Comparison of ENCODE assay signal across 14 mouse cellular contexts in genomic region chr11:97429615-97430014, GRCm38 (mm10). TPM values are rescaled to one million over a fixed set of nuclear protein-coding genes. Genes with fewer than 3 reads are reported as not detected.
DNase-seq lines count a peak whose midpoint lies in the region; ATAC-seq and TF ChIP-seq lines count a peak whose summit lies in the region.
"Had no signal": no experiment of that assay in that cellular context is flagged by ENCODE, and none has a peak within 500 bp of the region (broad histone marks: within the 10 kb centered on the region; RNA-seq: fewer than 3 reads in every experiment).

No protein-coding gene starts in this region.

- H3K9ac ChIP-seq in heart, embryonic 13.5 days = no peak overlapping the region
- H3K9ac ChIP-seq in liver, embryonic 12.5 days = peak overlapping the region; percentile 54
- no peak overlapping the region for H3K9ac ChIP-seq in kidney, embryonic 14.5 days (ENCODE audit: low read depth, low read length)
- H3K9ac ChIP-seq: hindbrain, embryonic 15.5 days; lung, embryonic 14.5 days had no signal

- no peak for TF ChIP-seq CTCF in G1E (IDR thresholded peaks at IDR 0.05; ENCODE audit: low read depth, low read length)

- DNase-seq in heart, adult 11 months = peak; percentile 95
- no peak for DNase-seq in heart, adult 9 months (ENCODE audit: low spot score in 2 of 2)
- DNase-seq in G1E (ENCODE audit: low spot score) = no peak
- DNase-seq in embryo, embryonic 10.5 days (ENCODE audit: low spot score) = no peak
- DNase-seq in lung, postnatal 25 days (ENCODE audit: low spot score) = no peak
- DNase-seq: cerebellum, adult 9-10 months; kidney, adult 9 months; lung, embryonic 14.5 days; right cerebral cortex, postnatal 14 days had no signal

- H3K4me2 ChIP-seq in heart, embryonic 13.5 days = no peak overlapping the region
- H3K4me2 ChIP-seq in liver, embryonic 12.5 days = peak overlapping the region; percentile 89
- no peak overlapping the region for H3K4me2 ChIP-seq in kidney, embryonic 14.5 days (replicated peaks; ENCODE audit: low read depth, low read length)
- H3K4me2 ChIP-seq: hindbrain, embryonic 15.5 days; lung, embryonic 14.5 days had no signal

- WGBS in heart, embryonic 13.5 days = 56% methylated on average over 8 of the region's 8 CpGs
- 72% methylated on average over 8 of the region's 8 CpGs for WGBS in liver, embryonic 12.5 days (ENCODE audit: insufficient replicate concordance)
- 78% methylated on average over 8 of the region's 8 CpGs for WGBS in kidney, embryonic 14.5 days

- ATAC-seq in G1E (ENCODE audit: extremely low read depth, insufficient number of reproducible peaks, low FRiP score, poor library complexity, severe bottlenecking) = no peak
- ATAC-seq in heart, embryonic 13.5 days (ENCODE audit: extremely low read depth, insufficient number of reproducible peaks, low FRiP score, low TSS enrichment) = no peak
- no peak for ATAC-seq in liver, embryonic 12.5 days
- ATAC-seq in kidney, embryonic 14.5 days (ENCODE audit: low FRiP score, low TSS enrichment) = no peak

- no peaks in the 10 kb centered on the region for H3K9me3 ChIP-seq in G1E (replicated peaks)
- H3K9me3 ChIP-seq in heart, embryonic 13.5 days = no peaks in the 10 kb centered on the region
- H3K9me3 ChIP-seq in liver, embryonic 12.5 days (replicated peaks) = no peaks in the 10 kb centered on the region
- H3K9me3 ChIP-seq in kidney, embryonic 14.5 days (ENCODE audit: control insufficient read depth, low read length) = no peaks in the 10 kb centered on the region
- H3K9me3 ChIP-seq: forebrain, embryonic 10.5 days; hindbrain, embryonic 15.5 days had no signal

- peaks cover 9% of the 10 kb centered on the region for H3K36me3 ChIP-seq in G1E (replicated peaks)
- H3K36me3 ChIP-seq in heart, embryonic 13.5 days = peaks cover 15% of the 10 kb centered on the region; the same call in 1 of the 2 replicates
- no peaks in the 10 kb centered on the region for H3K36me3 ChIP-seq in liver, embryonic 12.5 days
- no peaks in the 10 kb centered on the region; the same call in 1 of the 2 replicates for H3K36me3 ChIP-seq in kidney, embryonic 14.5 days (ENCODE audit: control insufficient read depth, insufficient read depth, low read length)
- H3K36me3 ChIP-seq: forebrain, embryonic 10.5 days; hindbrain, embryonic 15.5 days had no signal

- peak overlapping the region; percentile 90 for H3K27ac ChIP-seq in heart, embryonic 13.5 days (replicated peaks)
- peak overlapping the region; percentile 94 for H3K27ac ChIP-seq in liver, embryonic 12.5 days
- no peak overlapping the region for H3K27ac ChIP-seq in kidney, embryonic 14.5 days (ENCODE audit: low read depth, low read length)
- H3K27ac ChIP-seq: forebrain, embryonic 10.5 days; hindbrain, embryonic 15.5 days had no signal

- peak overlapping the region; percentile 6; the same call in 1 of the 2 replicates for H3K4me3 ChIP-seq in G1E (ENCODE audit: low read depth, low read length)
- no peak overlapping the region for H3K4me3 ChIP-seq in heart, embryonic 13.5 days
- H3K4me3 ChIP-seq in liver, embryonic 12.5 days = no peak overlapping the region
- H3K4me3 ChIP-seq in kidney, embryonic 14.5 days (ENCODE audit: low read length) = no peak overlapping the region
- H3K4me3 ChIP-seq: forebrain, embryonic 10.5 days; hindbrain, embryonic 15.5 days had no signal

- H3K4me1 ChIP-seq in G1E (ENCODE audit: insufficient read depth, low read depth, low read length) = peaks cover 58% of the 10 kb centered on the region
- peaks cover 56% of the 10 kb centered on the region for H3K4me1 ChIP-seq in heart, embryonic 13.5 days
- H3K4me1 ChIP-seq in liver, embryonic 12.5 days = peaks cover 83% of the 10 kb centered on the region
- peaks cover 15% of the 10 kb centered on the region for H3K4me1 ChIP-seq in kidney, embryonic 14.5 days (ENCODE audit: control insufficient read depth, insufficient read depth, low read length)

- H3K27me3 ChIP-seq in G1E (ENCODE audit: insufficient read depth, low read length) = no peaks in the 10 kb centered on the region
- no peaks in the 10 kb centered on the region for H3K27me3 ChIP-seq in heart, embryonic 13.5 days (replicated peaks)
- no peaks in the 10 kb centered on the region for H3K27me3 ChIP-seq in liver, embryonic 12.5 days (replicated peaks)
- no peaks in the 10 kb centered on the region for H3K27me3 ChIP-seq in kidney, embryonic 14.5 days (ENCODE audit: control insufficient read depth, insufficient read depth, low read length)
- H3K27me3 ChIP-seq: hindbrain, embryonic 15.5 days had no signal

RNA-seq across cellular contexts. Expression of gene Arhgap23, which starts 14.3 kb away (rescaled TPM):
- total RNA-seq in G1E (2014; fragmentation: Nextera tagmentation) = 8.5 and 17.9 TPM in 2 replicates
- total RNA-seq in G1E (2017) = 2.4 and 4.4 TPM in 2 replicates
- 18.6 and 21.9 TPM in 2 replicates for polyA plus RNA-seq in G1E (2012)
- polyA plus RNA-seq in heart, embryonic 13.5 days (2015; fragmentation: Nextera tagmentation; extraction: Ambion mirVana) = 6.6 and 6.9 TPM in 2 replicates
- 17.3 and 19.7 TPM in 2 replicates for polyA plus RNA-seq in liver, embryonic 12.5 days (2016; fragmentation: Nextera tagmentation; extraction: Ambion mirVana)
- polyA plus RNA-seq in kidney, embryonic 14.5 days (2014; fragmentation: Nextera tagmentation; extraction: Ambion mirVana) = 5.2 and 7.4 TPM in 2 replicates
